Comparison of ENCODE assay signal across 8 mouse cellular contexts in the genomic region with DNA sequence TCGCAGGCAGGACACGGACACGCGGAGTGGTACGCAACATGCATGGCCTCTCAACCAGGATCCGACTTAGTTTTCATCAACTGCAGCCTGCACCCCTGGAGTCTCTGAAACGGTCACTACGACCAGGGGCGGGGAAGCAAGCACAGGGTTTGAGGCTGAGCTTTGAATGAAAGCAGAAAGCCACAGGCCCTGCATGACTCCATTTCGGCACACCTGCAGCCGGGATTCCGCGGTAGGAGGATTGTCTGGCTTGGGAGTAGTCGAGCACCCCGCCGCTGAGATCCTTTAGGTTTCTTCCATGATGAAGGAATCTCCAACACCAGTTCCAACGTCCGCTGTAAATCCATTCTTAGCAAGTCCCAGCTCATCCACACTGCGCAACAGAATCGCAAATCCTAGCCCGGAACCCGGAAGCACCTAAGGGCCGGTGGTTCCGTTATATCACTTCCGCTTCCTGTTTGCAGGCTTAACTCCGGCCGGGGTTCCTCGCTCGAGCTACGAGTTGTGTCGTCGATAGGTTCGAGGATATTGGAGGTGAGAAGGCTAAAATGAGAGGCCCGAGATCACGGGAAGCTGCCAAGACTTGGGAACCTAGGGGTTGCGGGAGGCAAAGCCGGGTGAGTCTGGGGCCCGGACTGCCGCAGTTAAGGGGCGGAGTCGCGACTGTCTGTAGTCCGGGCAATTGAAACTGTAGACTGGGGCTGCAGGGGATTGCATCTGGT. TPM values are rescaled to one million over a fixed set of nuclear protein-coding genes. Genes with fewer than 3 reads are reported as not detected.
DNase-seq lines count a peak whose midpoint lies in the region; ATAC-seq and TF ChIP-seq lines count a peak whose summit lies in the region.

Gene Fbxl12 (minus strand): TSS at position 408 of the 722 bp plus-strand sequence.

- peak within 1 kb of the TSS; percentile 77 for H3K27ac ChIP-seq in embryonic facial prominence, embryonic 12.5 days
- peak within 1 kb of the TSS; percentile 95 for H3K27ac ChIP-seq in limb, embryonic 15.5 days
- peak within 1 kb of the TSS; percentile 83 for H3K27ac ChIP-seq in midbrain, postnatal 0 days (ENCODE audit: low read depth, low read length)

- H3K4me2 ChIP-seq in embryonic facial prominence, embryonic 12.5 days (replicated peaks) = peak within 1 kb of the TSS; percentile 97
- peak within 1 kb of the TSS; percentile 94 for H3K4me2 ChIP-seq in limb, embryonic 15.5 days
- H3K4me2 ChIP-seq in midbrain, postnatal 0 days (ENCODE audit: low read depth, low read length, poor library complexity, severe bottlenecking) = peak within 1 kb of the TSS; percentile 97

- no peak for ATAC-seq in embryonic facial prominence, embryonic 12.5 days (ENCODE audit: insufficient number of reproducible peaks, insufficient read depth, low FRiP score, low TSS enrichment)
- ATAC-seq in limb, embryonic 15.5 days (ENCODE audit: insufficient number of reproducible peaks, low FRiP score, low TSS enrichment, low read depth) = no peak
- ATAC-seq in midbrain, postnatal 0 days (ENCODE audit: low FRiP score) = peak; percentile 45; the same call in 1 of the 2 replicates

- H3K9ac ChIP-seq in embryonic facial prominence, embryonic 12.5 days = peak within 1 kb of the TSS; percentile 58
- peak within 1 kb of the TSS; percentile 81 for H3K9ac ChIP-seq in limb, embryonic 15.5 days
- H3K9ac ChIP-seq in midbrain, postnatal 0 days (replicated peaks; ENCODE audit: low read length, poor library complexity, severe bottlenecking) = peak within 1 kb of the TSS; percentile 74

- H3K36me3 ChIP-seq in embryonic facial prominence, embryonic 12.5 days = peaks cover 18% of the 10 kb centered on the region
- H3K36me3 ChIP-seq in limb, embryonic 15.5 days = peaks cover 34% of the 10 kb centered on the region
- H3K36me3 ChIP-seq in midbrain, postnatal 0 days (ENCODE audit: insufficient read depth, low read length) = peaks cover 19% of the 10 kb centered on the region

- peak; percentile 84 for DNase-seq in 3T3-L1 (ENCODE audit: low read depth, low spot score)
- DNase-seq in adrenal gland, postnatal 14 days = peak; percentile 88
- DNase-seq in heart, adult 18-20 months = peak; percentile 88
- peak; percentile 86 for DNase-seq in kidney, adult 18-20 months
- peak; percentile 90 for DNase-seq in midbrain, postnatal 0 days (ENCODE audit: low spot score)
- peak; percentile 77 to 80 for DNase-seq in spleen, postnatal 36 days (ENCODE audit: low spot score in 2 of 2)

- under 1% methylated on average over 43 of the region's 43 CpGs for WGBS in embryonic facial prominence, embryonic 12.5 days
- WGBS in limb, embryonic 15.5 days = under 1% methylated on average over 43 of the region's 43 CpGs
- under 1% methylated on average over 43 of the region's 43 CpGs for WGBS in midbrain, postnatal 0 days

- no peaks in the 10 kb centered on the region for H3K9me3 ChIP-seq in embryonic facial prominence, embryonic 12.5 days
- no peaks in the 10 kb centered on the region for H3K9me3 ChIP-seq in limb, embryonic 15.5 days
- no peaks in the 10 kb centered on the region for H3K9me3 ChIP-seq in midbrain, postnatal 0 days (ENCODE audit: low read length)

- no peaks in the 10 kb centered on the region for H3K27me3 ChIP-seq in embryonic facial prominence, embryonic 12.5 days
- no peaks in the 10 kb centered on the region for H3K27me3 ChIP-seq in limb, embryonic 15.5 days
- no peaks in the 10 kb centered on the region for H3K27me3 ChIP-seq in midbrain, postnatal 0 days (ENCODE audit: insufficient read depth, low read length)

- peak within 1 kb of the TSS; percentile 95 for H3K4me3 ChIP-seq in embryonic facial prominence, embryonic 12.5 days
- H3K4me3 ChIP-seq in limb, embryonic 15.5 days = peak within 1 kb of the TSS; percentile 84
- peak within 1 kb of the TSS; percentile 64 for H3K4me3 ChIP-seq in midbrain, postnatal 0 days (ENCODE audit: low read depth, low read length)

- peaks cover 14% of the 10 kb centered on the region for H3K4me1 ChIP-seq in embryonic facial prominence, embryonic 12.5 days
- peaks cover 33% of the 10 kb centered on the region for H3K4me1 ChIP-seq in limb, embryonic 15.5 days
- peaks cover 9% of the 10 kb centered on the region; the same call in 1 of the 2 replicates for H3K4me1 ChIP-seq in midbrain, postnatal 0 days (ENCODE audit: insufficient read depth, low read length)

- no peak for TF ChIP-seq CTCF in midbrain, postnatal 0 days (IDR thresholded peaks at IDR 0.05)

RNA-seq across cellular contexts. Expression of gene Fbxl12, which starts in this region (rescaled TPM):
- total RNA-seq in adrenal gland, postnatal 14 days (2021) = 15.3 and 18.7 TPM in 2 replicates
- polyA plus RNA-seq in embryonic facial prominence, embryonic 12.5 days (2016; fragmentation: Nextera tagmentation; extraction: Ambion mirVana) = 20.1 and 21.5 TPM in 2 replicates
- 10 to 100 TPM in 1 of 2 experiments, 1 to 10 TPM in 1; 7.6 to 11.3 TPM for total RNA-seq in heart, adult 18-20 months (2021)
- 19.2 and 20.0 TPM in 2 replicates for polyA plus RNA-seq in limb, embryonic 15.5 days (2015; fragmentation: Nextera tagmentation; extraction: Ambion mirVana)
- total RNA-seq in midbrain, postnatal 0 days (2014; rRNA removed) = 17.6 and 25.3 TPM in 2 replicates
- polyA plus RNA-seq in midbrain, postnatal 0 days (2015; fragmentation: Nextera tagmentation; extraction: Ambion mirVana) = 12.9 and 13.6 TPM in 2 replicates
